Mouse (Mus musculus) left cerebral cortex, postnatal 4 days (tissue): ENCODE results near the gene Rep15. TPM values are rescaled to one million over a fixed set of nuclear protein-coding genes. Genes with fewer than 3 reads are reported as not detected.

ENCODE experiments used
- total RNA-seq, 2 experiments: library from RNA; stranded (reverse); gene quantifications; 2 replicates each; pipeline ENCODE4 v1.2.3; 2021

Rep15 gene
- total RNA-seq, 2 experiments from 2014 or later = 2.9 to 5.0 TPM

Other genes starting within 250 kb of the Rep15 start
- gene Arntl2, start 236.5 kb upstream of the Rep15 start, total RNA-seq = 10 to 100 TPM in 1 of 2 experiments, 1 to 10 TPM in 1; 6.3 to 12.0 TPM
- gene Smco2, start 182.5 kb upstream of the Rep15 start, total RNA-seq = not detected
- 100 to 1,000 TPM; 106 to 114 TPM for gene Ppfibp1, start 144.1 kb upstream of the Rep15 start, total RNA-seq
- gene 1700034J05Rik, start 78.2 kb upstream of the Rep15 start, total RNA-seq = not detected
- 10 to 100 TPM; 59.3 to 60.8 TPM for gene Mrps35, start 10.2 kb downstream of the Rep15 start, total RNA-seq
- gene Mansc4, start 54.4 kb downstream of the Rep15 start, total RNA-seq = under 1 TPM; 0.32 to 0.46 TPM
- 10 to 100 TPM; 22.4 to 24.3 TPM for gene Klhl42, start 58.8 kb downstream of the Rep15 start, total RNA-seq
- 1 to 10 TPM; 1.1 to 1.5 TPM for gene Pthlh, start 231.6 kb downstream of the Rep15 start, total RNA-seq